Mouse (Mus musculus) CH12.LX (cell line): Measurements from ENCODE around the gene Tmem87b. TPM values are rescaled to one million over a fixed set of nuclear protein-coding genes. Genes with fewer than 3 reads are reported as not detected.

Experiments used
- DNase-seq: peaks from one replicate; pipeline ENCODE4 v3.0.0-alpha.2; 2013; ENCODE audit errors: extremely low read depth
- H3K27ac ChIP-seq: 2 replicates; pipeline ENCODE4 v1.5.1; 2012; ENCODE audit warnings: low read depth, mild to moderate bottlenecking, control low read depth, moderate library complexity; ENCODE audit not compliant: insufficient read depth
- H3K27me3 ChIP-seq: replicated peaks from 2 replicates; pipeline ENCODE3; 2012; ENCODE audit warnings: inconsistent platforms
- H3K36me3 ChIP-seq, 2 experiments: replicated peaks in 1 of 2; 2 replicates each; pipeline versions ENCODE3 to v1.6.1; 2012; ENCODE audit warnings: inconsistent platforms in 1 of 2, low read length in 1 of 2, mild to moderate bottlenecking in 1 of 2, mixed read lengths in 1 of 2, moderate library complexity in 1 of 2; ENCODE audit not compliant: control insufficient read depth in 1 of 2, insufficient read depth in 1 of 2
- H3K4me1 ChIP-seq, 2 experiments: 2 replicates each; pipeline ENCODE4 v1.6.1; 2012; ENCODE audit warnings: inconsistent platforms in 1 of 2, moderate library complexity in 1 of 2; ENCODE audit not compliant: insufficient read depth in 2 of 2, control insufficient read depth in 1 of 2
- H3K4me2 ChIP-seq: 2 replicates; pipeline ENCODE4 v1.6.1; 2012; ENCODE audit warnings: low read depth, mild to moderate bottlenecking, control low read depth; ENCODE audit not compliant: poor library complexity, insufficient read depth, severe bottlenecking
- H3K4me3 ChIP-seq, 3 experiments: fragments of 150-350 bp in 1 of 3; sonication (generic) in 1 of 3; replicated peaks in 1 of 3; 2 replicates each; pipeline versions ENCODE3 to v1.5.1; 2011 to 2012; ENCODE audit warnings: low read depth in 2 of 3, low read length in 2 of 3, mild to moderate bottlenecking in 2 of 3, moderate library complexity in 2 of 3, control low read depth in 1 of 3, improper control_type of control experiment in 1 of 3, inconsistent platforms in 1 of 3, mixed read lengths in 1 of 3; ENCODE audit not compliant: poor library complexity in 1 of 3
- H3K79me2 ChIP-seq: replicated peaks from 2 replicates; pipeline ENCODE4 v1.6.1; 2012; ENCODE audit warnings: mild to moderate bottlenecking, moderate library complexity; ENCODE audit not compliant: control insufficient read depth, poor library complexity, insufficient read depth, severe bottlenecking; ENCODE audit errors: extremely low read depth
- H3K9ac ChIP-seq: 2 replicates; pipeline ENCODE4 v1.6.1; 2012; ENCODE audit warnings: low read depth, mild to moderate bottlenecking, control low read depth, moderate library complexity; ENCODE audit not compliant: insufficient read depth
- H3K9me3 ChIP-seq: replicated peaks from 2 replicates; pipeline ENCODE3; 2012; ENCODE audit warnings: low read length, inconsistent platforms, mixed read lengths
- BHLHE40 ChIP-seq: IDR thresholded peaks from 2 replicates; pipeline ENCODE4 v1.6.1; 2011; ENCODE audit warnings: mild to moderate bottlenecking, low read depth, low read length, improper control_type of control experiment
- CHD1 ChIP-seq: IDR thresholded peaks from 2 replicates; pipeline ENCODE4 v1.6.1; 2012; ENCODE audit warnings: low read depth, low read length, improper control_type of control experiment, inconsistent platforms
- CHD2 ChIP-seq: IDR thresholded peaks from 2 replicates; pipeline ENCODE4 v1.6.1; 2011; ENCODE audit warnings: low read length, improper control_type of control experiment
- ETS1 ChIP-seq: conservative IDR thresholded peaks from 2 replicates; pipeline ENCODE4 v1.6.1; 2012; ENCODE audit warnings: low read depth, mild to moderate bottlenecking, inconsistent platforms, low read length, improper control_type of control experiment, moderate library complexity
- HCFC1 ChIP-seq: IDR thresholded peaks from 2 replicates; pipeline ENCODE4 v1.6.1; 2012; ENCODE audit warnings: low read depth, mild to moderate bottlenecking, inconsistent platforms, low read length, improper control_type of control experiment
- KAT2A ChIP-seq: IDR thresholded peaks from 2 replicates; pipeline ENCODE4 v1.6.1; 2012; ENCODE audit warnings: low read length, improper control_type of control experiment, inconsistent platforms; ENCODE audit not compliant: insufficient replicate concordance
- MAFK ChIP-seq: IDR thresholded peaks from 2 replicates; pipeline ENCODE4 v1.6.1; 2011; ENCODE audit warnings: low read length, improper control_type of control experiment; ENCODE audit not compliant: insufficient replicate concordance
- MAX ChIP-seq: IDR thresholded peaks from 2 replicates; pipeline ENCODE4 v1.6.1; 2011; ENCODE audit warnings: low read length, improper control_type of control experiment
- MAZ ChIP-seq: IDR thresholded peaks from 2 replicates; pipeline ENCODE4 v1.6.1; 2012; ENCODE audit warnings: low read depth, mild to moderate bottlenecking, inconsistent platforms, low read length, improper control_type of control experiment, moderate library complexity
- MEF2A ChIP-seq: IDR thresholded peaks from 2 replicates; pipeline ENCODE4 v1.6.1; 2014; ENCODE audit warnings: low read depth, mild to moderate bottlenecking, inconsistent platforms, low read length, improper control_type of control experiment, borderline replicate concordance
- MXI1 ChIP-seq: IDR thresholded peaks from 2 replicates; pipeline ENCODE4 v1.6.1; 2011; ENCODE audit warnings: mild to moderate bottlenecking, low read depth, low read length, improper control_type of control experiment
- MYC ChIP-seq: IDR thresholded peaks from 2 replicates; pipeline ENCODE4 v1.6.1; 2011; ENCODE audit warnings: low read depth, mild to moderate bottlenecking, improper control_type of control experiment, low read length
- NELFE ChIP-seq: IDR thresholded peaks from 2 replicates; pipeline ENCODE4 v1.6.1; 2011; ENCODE audit warnings: low read depth, low read length, improper control_type of control experiment
- PAX5 ChIP-seq: IDR thresholded peaks from 2 replicates; pipeline ENCODE4 v1.6.1; 2012; ENCODE audit warnings: low read length, inconsistent platforms, mixed read lengths
- POLR2A ChIP-seq: IDR thresholded peaks from 2 replicates; pipeline ENCODE4 v1.6.1; 2011; ENCODE audit warnings: low read depth, mild to moderate bottlenecking, improper control_type of control experiment, low read length
- SMC3 ChIP-seq: IDR thresholded peaks from 2 replicates; pipeline ENCODE4 v1.6.1; 2011; ENCODE audit warnings: low read depth, low read length, improper control_type of control experiment
- TBP ChIP-seq: conservative IDR thresholded peaks from 2 replicates; pipeline ENCODE4 v1.6.1; 2011; ENCODE audit warnings: low read depth, low read length, improper control_type of control experiment
- ZKSCAN1 ChIP-seq: IDR thresholded peaks from 2 replicates; pipeline ENCODE4 v1.6.1; 2012; ENCODE audit warnings: low read depth, inconsistent platforms, low read length, improper control_type of control experiment, borderline replicate concordance
- ZMIZ1 ChIP-seq: IDR thresholded peaks from 2 replicates; pipeline ENCODE4 v1.6.1; 2012; ENCODE audit warnings: low read depth, mild to moderate bottlenecking, inconsistent platforms, low read length, improper control_type of control experiment
- dilution Hi-C: fragments of 300-500 bp; cut with MboI; formaldehyde crosslinking; loops from 2 replicates; pipeline ENCODE4 v1.14.3; 2020; ENCODE audit warnings: low sequenced_read_pairs; ENCODE audit not compliant: extremely low pct_unique_long_range_greater_than_20kb, extremely low pct_ligation_motif_present
- in situ Hi-C: fragments of 300-500 bp; cut with MboI; formaldehyde crosslinking; loops from 3 replicates; pipeline ENCODE4 v1.14.3; 2019; ENCODE audit warnings: low sequenced_read_pairs, low pct_ligation_motif_present, low pct_unique_long_range_greater_than_20kb, mixed read lengths
- polyA plus RNA-seq: library from polyadenylated mRNA; unstranded; fragments of >175 nt; gene quantifications from 2 replicates; pipeline ENCODE4 v1.2.1, GENCODE M21; 2012; ENCODE audit warnings: low read depth; ENCODE audit not compliant: insufficient read length
- total RNA-seq, 2 experiments: library from RNA; depleted of rRNA; stranded (reverse); fragments of 300-350 nt in 1 of 2; fragments of >200 nt in 1 of 2; gene quantifications; 2 replicates each; pipeline ENCODE4 v1.2.3; 2012 to 2014

The Tmem87b gene
- total and polyA plus RNA-seq, 3 experiments: 5.3 to 6.6 (median 6.2) TPM

DNA sequence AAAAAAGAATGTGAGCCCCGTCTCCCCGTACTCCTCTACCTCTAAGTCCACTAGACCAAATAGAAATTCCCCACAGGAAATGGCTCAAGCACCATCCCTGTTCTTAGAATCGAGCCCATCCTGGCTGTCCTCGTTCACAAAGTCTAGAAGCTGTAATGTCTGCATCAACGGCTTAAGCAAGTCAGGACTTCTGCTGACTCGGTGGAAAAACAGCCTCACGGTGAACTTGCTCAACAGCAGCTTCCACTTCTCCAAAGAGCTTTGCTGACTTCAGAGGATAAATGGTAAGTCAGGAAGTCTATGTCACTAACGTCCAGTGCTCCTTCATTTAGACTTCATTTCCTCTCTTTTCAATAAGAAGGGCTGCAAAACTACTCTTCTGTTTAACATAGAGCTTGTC is 11.4 kb upstream of the Tmem87b start:
- Histone ChIP-seq H3K36me3 (no peaks in the 10 kb centered on the region), H3K4me3 (no peak overlapping the region), H3K9me3 (no peaks in the 10 kb centered on the region), H3K79me2 (no peaks in the 10 kb centered on the region), H3K27me3 (no peaks in the 10 kb centered on the region), H3K9ac (no peak overlapping the region), H3K27ac (no peak overlapping the region), H3K4me1 (peaks cover 0 to 3% of the 10 kb centered on the region in 2 experiments; a peak in 1 of 4 replicates)
- in situ Hi-C loops: no loop called here
- dilution Hi-C loops: no loop called here
- peak; percentile 12 for DNase-seq
- TF ChIP-seq MAFK (peak; percentile 89), CHD2 (no peak)
- TF ChIP-seq, all 38 proteins: peak for 1
- 0 out of 2 replicates have a peak overlapping the region, but pooled peaks have one; percentile 1 for H3K4me2 ChIP-seq

DNA sequence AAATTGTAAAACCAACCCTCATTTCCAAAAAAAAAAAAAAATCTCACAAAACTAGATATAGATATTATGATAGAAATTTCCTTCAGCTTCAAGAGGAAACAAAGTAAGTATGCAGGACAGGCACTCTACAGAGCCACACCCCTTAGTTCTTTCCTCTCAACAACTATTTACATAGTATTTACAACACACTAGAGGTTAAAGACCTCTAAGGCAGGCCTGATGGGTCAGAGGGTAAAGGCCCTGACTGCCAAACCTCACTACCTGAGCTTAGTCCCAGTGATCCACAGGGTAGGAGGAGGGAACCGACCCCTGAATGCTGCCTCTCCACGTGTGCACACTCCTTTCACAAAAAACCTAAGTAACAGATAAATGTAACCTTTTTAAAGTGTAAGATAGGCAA is 5.2 kb upstream of the Tmem87b start:
- Histone ChIP-seq H3K4me3 (no peak overlapping the region), H3K36me3 (no peaks in the 10 kb centered on the region), H3K4me1 (no peaks in the 10 kb centered on the region; a peak in 1 of 4 replicates), H3K9me3 (no peaks in the 10 kb centered on the region), H3K9ac (no peak overlapping the region), H3K27ac (no peak overlapping the region), H3K4me2 (no peak overlapping the region), H3K27me3 (no peaks in the 10 kb centered on the region), H3K79me2 (no peaks in the 10 kb centered on the region)
- TF ChIP-seq CHD1 (no peak), MAZ (no peak), NELFE (no peak), SMC3 (no peak), ZKSCAN1 (no peak), PAX5 (no peak), BHLHE40 (no peak), MXI1 (no peak), MAX (no peak), ETS1 (no peak), MYC (no peak), MEF2A (no peak), ZMIZ1 (no peak), KAT2A (no peak), HCFC1 (no peak), TBP (no peak), POLR2A (no peak), CHD2 (no peak), MAFK (no peak)
- no peak for DNase-seq
- dilution Hi-C loops (no loop called here), in situ Hi-C loops (no loop called here)
